Mouse (Mus musculus) ES-CJ7 (cell line): ENCODE measurements around the gene Aak1.

Experiments
- DNase-seq: peaks from one replicate; pipeline ENCODE4 v3.0.0; 2011; ENCODE audit warnings: low read depth, low spot score

Aak1 gene

DNA sequence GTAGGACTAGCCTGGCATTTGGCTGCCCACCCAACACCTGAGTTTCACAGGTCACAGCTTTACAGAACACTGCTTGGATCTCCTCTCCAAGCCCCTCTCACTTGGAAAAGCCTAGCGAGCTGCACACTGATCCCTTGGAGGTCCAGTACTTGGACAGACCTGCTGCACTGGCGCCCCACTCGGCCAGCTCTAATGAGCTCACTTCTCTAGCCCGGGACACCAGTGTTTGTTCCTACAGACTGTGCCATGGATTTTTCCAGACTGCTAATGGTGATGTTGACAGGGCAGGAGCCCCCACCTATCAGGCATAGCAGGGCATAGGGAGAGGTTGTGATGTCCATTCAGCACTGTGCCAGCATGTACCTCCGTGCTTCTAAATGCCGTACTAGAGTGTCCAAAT, 48.2 kb downstream of the Aak1 start:
- no peak for DNase-seq

DNA sequence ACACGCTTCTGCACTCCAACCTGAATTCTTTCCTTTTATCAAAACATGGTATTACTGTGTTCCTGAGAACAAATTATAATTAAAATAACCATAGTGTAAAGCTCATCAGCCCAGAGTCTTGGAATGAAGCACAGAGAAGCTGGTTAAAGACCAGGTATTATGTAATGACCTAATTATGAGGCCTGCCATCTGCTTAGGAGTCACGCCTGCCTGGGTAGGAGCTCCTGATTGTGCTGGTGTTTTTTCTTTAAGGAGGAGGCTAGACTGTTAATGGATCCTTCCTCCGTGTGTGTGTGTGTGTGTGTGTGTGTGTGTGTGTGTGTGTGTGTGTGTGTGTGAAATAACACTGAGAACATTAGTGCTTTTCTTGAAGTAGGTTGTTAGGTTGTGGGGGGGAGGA, 49.7 kb downstream of the Aak1 start:
- no peak for DNase-seq

DNA sequence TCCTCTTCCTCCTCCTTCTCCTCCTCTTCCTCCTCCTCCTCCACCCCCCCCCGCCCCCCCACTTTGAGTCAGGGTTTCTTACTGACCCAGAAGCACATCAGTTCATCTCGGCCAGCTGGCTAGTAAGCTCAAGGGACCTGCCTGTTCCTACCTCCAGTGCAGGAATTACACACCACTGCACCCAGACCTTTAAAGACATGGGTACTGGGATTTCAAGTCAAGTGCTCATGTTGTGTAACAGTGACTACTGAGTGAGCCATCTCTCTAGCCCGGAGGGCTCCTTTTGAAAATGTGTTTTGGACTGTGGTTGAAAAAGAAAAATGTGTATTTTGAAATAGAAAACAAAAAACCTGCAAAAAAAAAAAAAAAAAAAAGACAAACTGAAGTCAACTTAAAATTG, 50.6 kb downstream of the Aak1 start:
- no peak for DNase-seq

DNA sequence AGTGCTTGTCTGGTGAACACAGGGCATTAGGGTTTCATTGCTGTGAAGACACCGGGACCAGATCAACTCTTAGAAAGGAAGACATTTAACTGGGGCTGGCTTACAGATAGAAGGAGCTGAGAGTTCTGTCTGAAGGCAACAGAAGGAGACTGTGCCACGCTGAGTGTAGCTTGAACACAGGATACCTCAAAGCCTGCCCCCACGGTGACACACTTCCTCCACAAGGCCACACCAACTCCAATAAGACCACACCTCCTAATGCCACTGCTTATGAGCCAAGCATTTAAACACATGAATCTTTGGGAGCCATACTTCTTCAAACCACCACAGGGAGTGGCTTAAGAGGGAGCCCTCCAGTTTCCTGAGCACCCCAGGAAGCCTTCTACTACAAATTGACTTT, 51.2 kb downstream of the Aak1 start:
- no peak for DNase-seq

DNA sequence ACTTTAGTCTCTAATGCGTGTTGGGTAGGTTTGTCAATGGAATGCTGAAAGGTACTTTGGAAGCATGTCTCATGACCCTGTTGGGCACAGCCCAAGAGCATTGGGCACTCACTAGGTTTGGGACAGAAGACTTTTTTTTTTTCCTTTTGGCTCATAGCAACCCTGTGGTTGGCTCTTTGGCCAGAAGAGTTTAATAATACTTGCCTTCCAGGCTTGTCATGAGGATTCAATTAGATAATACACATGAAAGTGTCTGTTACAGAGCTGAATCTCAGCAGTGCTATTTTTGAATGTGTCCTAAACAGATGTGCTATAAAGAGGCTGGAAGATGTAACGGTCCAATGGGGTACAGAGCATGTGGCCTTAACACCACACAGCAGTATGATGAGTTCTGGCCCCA, 56.2 kb downstream of the Aak1 start:
- DNase-seq = no peak

DNA sequence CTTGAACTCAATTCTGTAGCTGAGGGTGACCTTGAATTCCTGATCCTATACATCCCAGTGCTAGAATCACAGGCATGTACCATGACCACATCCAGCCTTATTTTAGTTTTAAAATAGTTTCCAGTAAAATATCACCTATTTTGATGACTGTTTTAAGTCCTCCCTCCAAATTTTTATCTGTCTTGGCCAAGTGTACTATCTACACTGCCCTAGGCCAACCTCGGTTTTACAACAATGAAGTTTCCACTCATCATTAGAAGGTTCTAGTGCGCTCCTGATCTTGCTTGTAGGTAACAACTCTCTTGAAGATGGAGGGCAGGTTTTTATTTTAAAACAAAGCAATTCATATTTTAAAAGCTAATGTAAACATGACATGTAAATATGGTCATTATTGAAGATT, 57.9 kb downstream of the Aak1 start:
- no peak for DNase-seq

DNA sequence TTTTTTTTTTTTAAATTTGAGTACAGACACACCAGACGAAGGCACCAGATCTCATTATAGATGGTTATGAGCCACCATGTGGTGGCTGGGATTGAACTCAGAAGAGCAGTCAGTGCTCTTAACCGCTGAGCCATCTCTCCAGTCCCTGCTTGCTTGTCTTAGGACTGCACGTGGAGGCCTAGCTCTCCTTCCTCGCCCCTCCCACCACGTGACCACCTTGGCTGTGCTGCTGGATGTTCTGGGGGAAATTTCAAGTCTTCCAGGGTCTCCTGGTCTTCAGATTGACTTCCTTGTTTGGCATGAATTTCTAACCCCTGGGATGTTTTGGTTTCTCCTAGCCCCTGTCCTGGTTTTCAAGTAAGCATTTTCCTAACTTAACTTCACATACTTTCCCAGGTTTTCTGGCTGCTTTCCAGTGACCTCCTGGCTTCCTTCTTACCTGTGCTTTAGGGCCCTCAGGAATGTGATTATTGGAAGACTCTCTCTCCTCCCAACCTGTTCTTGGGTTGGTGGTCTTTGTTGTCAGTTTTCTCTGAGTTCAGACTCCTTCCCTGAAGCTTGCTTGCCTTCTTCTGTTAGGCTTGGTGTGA, 59.3 kb downstream of the Aak1 start:
- DNase-seq = peak; percentile 50

DNA sequence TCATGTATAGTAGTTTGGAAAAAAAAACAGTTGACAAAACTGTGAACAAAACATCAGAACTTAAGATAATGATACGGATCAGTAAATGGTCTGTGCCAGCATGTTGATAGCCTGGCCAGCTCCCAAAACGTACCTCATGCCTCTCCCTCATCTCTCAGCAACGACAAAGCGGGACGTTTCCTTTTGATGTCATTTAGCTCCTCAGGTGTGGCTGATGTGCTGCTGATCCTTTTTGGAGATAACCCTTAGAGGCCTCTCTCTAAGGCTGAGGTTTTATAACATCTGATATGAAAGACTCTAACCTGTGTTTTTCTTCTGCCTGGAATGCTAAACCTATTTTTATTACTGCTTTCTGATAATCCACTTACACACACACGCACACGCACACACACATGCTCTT, 60.6 kb downstream of the Aak1 start:
- DNase-seq = no peak

DNA sequence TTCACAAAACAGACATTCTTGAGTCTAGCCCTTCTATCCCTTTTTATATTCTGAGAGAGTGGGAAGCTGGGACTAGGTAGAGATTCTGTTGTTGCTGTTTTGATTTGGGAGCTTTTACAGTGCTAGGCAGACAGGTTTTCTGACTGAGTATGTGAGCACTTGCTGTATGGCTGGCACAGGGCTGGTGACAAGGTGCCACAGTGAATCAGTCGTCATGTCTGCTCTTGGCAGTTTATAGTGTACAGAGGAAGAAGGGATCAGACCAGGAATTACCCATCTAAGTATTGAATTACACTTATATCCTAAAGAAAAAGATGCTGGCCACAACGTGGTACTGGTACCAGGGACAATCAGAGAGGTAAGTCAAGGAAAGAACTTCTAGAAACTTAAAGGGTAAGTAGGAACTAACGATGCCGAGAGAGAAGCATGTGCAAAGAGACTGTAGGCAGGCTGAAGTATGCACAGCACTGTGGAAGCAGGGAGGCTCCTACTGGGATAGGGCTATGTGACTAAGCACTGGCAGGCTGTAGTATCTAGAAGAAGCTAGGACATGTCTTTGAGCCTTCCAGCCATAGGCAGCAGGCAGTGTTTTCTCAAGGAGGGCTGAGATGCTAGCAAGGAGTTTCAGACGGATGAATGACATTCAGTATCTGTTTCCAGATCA, 67.0 kb downstream of the Aak1 start:
- DNase-seq = no peak

DNA sequence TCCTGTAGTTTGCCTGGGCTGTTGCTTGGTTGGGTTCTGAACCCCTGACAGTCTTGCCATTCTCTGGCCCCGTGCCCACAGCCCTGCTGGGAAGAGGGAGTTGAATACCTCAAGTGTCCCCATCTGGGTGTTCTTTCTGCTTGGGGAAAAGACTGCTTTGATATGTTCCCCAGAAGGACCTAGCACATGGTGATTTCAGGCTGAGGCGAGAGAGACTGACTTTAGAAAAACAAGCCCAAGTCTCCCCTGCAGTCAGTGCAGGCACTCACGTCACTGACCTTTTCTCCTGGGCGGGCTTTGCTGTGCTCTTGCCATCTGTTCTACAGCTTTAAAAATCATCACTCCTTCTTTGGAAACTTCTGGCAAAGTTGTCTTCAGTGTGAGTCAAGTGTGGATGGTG, 67.9 kb downstream of the Aak1 start:
- DNase-seq = no peak

DNA sequence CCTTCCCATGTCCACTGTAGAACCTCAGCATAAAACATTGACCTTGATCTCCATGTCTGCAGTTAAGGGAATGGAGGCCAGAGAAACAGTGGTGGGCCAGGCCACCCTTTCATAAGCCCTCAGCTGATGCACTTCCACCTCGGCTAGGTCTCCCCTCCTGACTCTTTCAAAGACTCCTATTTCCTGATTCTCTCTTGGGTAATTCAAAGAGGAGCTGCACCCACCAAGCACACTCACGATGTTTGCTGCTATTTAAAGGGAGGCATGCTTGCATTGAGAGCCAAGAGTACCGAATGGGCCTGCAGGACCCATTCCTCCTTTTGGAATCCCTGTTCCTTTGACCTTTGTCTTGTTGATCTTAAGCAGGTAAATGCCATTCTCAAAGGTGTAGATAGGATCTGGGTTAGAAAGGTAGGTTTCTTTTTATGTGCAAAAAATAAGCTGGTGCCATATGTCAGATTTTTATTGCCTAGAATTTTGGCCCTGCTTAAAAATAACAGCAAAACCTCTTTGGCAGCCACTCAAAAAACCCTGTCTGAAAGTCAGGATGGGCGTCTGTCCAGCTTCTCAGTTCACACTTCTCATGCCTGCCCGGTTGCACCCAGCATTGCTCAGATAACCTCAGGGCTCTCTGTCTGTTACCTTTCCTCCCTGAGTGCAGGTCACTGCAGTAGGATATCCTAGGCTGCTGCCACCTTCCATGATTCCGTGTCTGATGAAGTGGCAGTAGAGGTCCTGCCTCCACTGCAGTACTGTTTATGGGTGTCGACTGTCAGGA, 68.9 kb downstream of the Aak1 start:
- no peak for DNase-seq

DNA sequence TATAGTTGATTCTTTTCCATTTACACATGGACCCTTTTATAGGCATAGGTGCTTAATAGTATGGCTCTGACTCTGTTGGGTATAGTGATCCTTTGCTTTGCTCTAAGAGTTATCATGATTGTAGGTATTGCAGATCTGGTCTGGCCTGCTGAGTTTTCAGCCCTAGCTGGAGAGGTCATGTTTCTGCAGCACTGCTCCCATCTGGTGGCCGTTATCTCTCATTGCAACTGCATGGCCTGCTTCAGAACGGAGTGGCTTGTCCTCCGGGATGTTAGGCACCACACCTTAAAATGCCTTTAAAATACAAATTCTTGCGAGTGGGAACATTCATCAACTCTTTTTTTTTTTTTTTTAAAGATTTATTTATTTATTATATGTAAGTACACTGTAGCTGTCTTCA, 72.6 kb downstream of the Aak1 start:
- peak; percentile 79 for DNase-seq

DNA sequence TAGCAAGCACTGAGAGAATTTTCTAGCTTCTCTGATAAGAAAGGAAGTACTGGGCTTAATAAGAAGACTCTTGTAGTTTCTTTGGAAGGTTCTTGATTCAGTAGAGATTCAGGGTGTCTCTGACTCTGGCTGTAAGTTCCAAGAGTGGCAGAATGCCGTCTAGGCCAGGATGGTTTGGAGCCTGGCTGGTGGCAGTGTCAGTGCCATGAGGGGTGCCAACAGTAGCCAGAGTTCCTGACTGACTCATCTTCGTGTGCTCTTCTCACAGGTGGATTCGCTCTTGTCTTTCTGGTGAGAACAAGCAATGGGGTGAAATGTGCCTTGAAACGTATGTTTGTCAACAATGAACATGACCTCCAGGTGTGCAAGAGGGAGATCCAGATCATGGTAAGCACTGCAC, 75.4 kb downstream of the Aak1 start:
- DNase-seq = no peak

DNA sequence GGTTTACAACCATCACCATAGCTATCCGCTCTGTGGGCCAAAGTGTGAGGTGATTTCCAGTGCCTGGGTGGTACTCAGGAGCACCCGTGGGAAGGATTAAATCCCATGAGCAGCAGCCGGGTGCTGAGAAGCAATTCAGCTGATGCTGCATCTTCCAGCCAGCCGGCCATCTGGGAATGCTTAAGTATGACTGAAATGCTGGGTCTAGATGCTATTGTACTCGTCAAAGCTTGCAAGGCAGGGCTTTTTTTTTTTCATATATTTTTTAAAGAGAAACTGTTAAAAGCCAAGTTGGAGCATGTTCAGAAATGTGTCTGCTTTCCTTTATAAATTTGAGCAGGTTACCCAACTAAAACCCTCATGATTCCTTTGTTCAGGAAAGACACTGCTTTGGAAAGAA, 85.2 kb downstream of the Aak1 start:
- DNase-seq = no peak

DNA sequence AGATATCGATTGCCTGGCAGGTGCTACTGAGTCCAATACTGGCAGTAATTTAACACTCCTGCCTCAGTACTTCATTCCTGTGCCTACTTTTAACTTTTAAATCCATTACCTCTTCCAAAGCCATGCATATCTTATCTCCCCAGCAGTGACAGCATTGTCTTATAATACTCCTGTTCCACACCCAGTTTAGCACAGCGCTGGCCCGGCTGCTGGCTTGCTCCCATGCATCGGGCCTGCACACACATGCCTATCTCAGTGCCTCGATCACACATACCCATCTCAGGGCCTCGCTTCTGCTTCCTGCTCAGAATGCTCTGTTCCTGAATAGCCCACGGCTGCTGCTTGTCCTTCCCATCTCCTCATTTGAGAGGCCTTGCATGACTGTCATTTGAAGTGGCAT, 90.5 kb downstream of the Aak1 start:
- DNase-seq = no peak

DNA sequence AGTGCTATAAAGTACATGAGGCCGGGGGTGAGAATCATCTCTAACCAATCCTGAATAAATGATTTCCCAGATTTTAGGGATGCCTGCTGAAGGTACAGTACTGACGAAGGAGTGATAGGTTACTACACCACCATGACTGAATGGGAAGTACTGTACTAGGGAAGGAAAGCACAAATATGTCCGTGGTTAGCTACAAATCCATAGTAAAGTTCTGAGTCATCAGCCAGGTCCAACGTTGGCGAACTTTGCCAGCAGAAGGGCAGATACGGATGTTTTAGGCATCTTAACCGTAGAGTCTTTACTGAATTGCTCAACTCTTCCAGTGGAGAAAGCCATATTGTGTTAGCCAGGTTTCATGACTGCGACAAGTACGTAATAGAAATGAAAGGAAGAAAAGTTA, 91.6 kb downstream of the Aak1 start:
- no peak for DNase-seq

DNA sequence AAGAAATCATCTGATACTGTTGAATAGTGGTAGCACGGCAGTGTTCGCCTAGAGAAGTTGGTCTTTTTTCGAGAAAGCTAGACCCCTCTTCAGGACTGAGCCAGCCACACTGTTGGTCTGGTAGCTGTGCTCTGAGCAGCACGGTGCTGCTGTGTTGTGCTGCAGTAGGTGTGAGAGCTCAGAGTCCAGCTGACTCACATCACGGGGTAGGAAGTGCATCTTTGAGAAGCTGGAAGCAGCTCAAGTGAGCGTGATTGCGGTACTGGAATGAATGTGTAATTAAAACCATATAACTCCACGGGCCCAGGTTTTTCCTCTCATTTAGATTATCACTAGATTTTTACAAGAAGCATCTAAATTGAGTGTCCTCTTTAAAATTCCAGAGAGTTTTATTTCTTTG, 97.8 kb downstream of the Aak1 start:
- DNase-seq = no peak

DNA sequence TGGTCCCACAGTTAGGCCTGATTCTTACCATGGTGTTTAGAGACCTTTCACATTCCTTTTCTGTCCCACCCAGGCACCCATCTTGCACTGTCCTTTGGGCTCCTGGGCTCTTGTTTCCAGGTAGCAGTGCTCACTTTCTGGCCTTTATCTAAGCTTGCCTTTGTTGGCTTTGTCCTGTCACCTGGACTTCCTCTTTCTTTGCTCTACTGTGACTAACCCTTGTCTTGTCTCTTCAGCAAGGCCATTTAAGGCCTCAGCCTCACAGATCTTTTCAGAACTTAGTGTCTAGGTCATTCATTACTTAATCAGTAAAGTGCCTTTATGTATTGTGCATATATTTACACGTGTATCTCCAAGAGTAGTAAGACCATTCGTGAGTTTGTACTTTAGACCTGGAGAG, 99.4 kb downstream of the Aak1 start:
- DNase-seq = no peak

DNA sequence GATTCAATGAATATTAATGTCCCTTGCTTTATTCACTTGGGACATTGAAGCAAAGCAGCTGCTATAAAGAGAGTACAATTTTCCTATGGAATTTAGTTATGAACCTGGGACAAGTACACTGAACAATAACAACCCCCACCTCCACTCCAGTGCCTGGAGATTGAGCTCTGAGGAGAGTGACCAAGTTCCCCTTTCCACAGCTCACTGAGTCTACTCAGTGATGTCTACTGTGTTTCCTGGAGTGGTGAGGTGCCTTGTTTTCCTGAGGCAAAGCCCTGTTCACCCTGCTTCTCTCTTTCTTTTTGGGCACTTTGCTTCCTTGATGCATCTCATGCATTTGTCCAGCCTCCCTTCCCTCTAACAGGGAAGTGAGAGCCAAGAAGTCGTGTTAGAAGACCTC, 100.8 kb downstream of the Aak1 start:
- DNase-seq = no peak

DNA sequence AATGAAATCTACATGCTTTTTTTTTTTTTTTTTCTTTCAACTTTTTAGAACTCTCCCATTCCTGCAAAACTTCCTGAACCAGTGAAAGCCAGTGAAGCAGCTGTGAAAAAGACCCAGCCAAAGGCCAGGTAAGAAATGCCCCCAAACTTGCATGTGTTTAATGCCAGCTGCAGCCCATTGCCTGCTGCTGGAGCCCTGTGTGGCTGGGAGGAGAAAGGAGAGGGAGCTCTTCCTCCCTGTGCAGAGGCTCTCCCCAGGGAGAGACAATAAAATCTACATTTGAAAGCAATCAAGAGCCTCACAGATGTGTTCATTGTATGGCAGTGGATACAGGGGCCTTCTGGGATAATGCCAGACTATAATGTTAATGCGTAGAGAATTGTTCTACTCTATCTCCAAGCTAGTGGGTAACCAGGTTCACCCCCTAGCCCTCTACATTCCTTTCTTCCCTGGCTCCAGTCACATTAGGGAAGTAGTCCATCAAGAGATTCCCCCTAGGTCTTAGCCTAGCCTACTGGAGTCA, 101.5 kb downstream of the Aak1 start:
- peak; percentile 96 for DNase-seq

DNA sequence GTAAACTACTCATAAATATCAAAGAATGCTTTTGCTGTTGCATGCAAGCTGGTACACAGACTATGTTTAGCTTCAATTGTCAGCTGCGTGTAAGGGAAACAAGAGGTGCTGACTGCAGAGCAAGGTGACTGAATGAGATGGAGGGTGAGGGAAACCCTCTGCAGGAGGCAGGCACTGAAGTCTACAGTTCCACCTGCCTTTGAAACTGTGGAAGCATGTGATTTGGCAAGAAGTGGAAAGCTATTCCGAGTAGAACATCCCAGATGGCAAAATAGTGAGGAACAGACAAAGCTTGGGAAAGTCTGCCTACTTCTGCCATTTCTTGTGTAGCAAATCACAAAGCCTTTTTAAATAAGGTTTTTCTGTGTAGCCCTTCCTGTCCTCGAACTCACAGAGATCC, 106.4 kb downstream of the Aak1 start:
- DNase-seq = no peak

DNA sequence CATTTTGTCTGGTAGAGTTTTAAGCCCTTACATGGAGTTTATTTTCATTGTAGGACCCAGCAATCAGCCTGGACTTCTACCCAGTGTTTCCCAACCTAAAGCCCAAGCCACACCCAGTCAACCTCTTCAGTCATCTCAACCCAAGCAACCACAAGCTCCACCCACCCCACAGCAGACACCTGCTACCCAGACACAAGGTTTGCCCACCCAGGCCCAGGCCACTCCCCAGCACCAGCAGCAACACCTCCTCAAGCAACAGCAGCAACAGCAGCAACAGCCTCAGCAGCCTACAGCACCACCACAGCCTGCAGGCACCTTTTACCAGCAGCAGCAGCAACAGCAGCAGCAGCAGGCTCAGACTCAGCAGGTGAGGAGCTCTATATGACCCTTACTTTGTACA, 106.9 kb downstream of the Aak1 start:
- peak; percentile 40 for DNase-seq

DNA sequence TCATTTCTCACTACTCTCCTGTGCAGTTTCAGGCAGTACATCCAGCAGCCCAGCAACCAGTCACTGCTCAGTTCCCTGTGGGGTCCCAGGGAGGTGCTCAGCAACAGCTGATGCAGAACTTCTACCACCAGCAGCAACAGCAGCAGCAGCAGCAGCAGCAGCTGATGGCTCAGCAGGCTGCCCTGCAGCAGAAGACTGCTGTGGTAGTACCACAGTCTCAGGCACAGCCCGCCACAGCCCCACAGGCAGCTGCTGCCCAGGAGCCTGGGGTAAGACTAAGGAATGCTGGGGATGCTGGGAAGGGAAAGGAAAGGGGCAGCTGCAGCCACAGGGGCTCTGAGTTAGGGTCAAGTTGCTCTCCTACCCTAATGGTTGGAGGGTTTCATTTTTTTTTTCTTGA, 109.7 kb downstream of the Aak1 start:
- no peak for DNase-seq
